Mouse (Mus musculus): ENCODE measurements at regions not wholly inside any gene's neighbourhood (a gene's known extent, or its start where the extent isn't known, plus 50 kb on each side); places are given as distances from the start of the nearest gene placed in this dataset.

DNA sequence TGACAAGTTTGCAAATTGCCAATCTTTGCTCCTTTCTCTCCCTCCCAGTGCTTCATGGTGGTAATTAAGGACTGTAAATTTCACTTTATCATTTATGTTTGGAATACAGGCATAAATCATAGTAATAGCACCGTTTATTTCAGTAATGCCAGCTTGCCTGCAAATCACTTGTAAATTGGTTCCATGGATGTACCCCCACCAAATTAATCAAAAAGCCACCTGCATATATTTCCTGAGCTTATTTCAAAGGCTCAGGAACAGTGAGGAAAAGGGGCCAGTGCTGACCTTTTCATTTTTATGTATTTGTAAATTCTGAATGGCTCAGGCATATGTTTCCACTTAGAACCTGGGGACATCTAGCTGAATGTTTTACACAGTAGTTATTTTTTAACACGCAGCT is 115.0 kb downstream of the D3Ertd751e start:
- no peaks in the 10 kb centered on the region for H3K4me1 ChIP-seq (ENCODE audit: control insufficient read depth, insufficient read depth, low read length)
- WGBS, result 57% methylated on average over 2 of the region's 2 CpGs
- no peak overlapping the region for H3K4me3 ChIP-seq (ENCODE audit: insufficient read depth, low read depth, low read length)
- no peak overlapping the region for H3K27ac ChIP-seq (ENCODE audit: insufficient read depth, low read depth, low read length)
- no peak for TF ChIP-seq CTCF (IDR thresholded peaks at IDR 0.05; ENCODE audit: insufficient read depth, low read depth, low read length)
- no peak for TF ChIP-seq POLR2A (IDR thresholded peaks at IDR 0.05; ENCODE audit: insufficient read depth, low read depth, low read length)

DNA sequence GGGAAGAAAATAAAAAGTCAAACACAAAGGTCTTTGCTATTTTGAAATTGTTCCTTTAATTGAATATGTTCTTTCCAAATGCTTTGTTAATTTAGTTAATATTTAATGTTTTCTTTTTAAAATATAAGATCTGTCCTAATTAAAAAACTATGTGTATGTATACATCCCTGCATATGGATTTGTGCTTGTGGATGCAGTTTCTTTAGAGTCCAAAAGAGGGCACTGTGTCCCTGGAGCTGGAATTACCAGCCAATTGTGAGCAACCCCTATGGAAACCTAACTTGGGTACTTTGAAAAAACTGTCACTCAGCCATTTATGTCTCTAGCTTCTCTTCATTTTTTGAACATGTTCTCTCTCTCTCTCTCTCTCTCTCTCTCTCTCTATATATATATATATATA is 120.3 kb downstream of the D3Ertd751e start:
- no peak overlapping the region for H3K27ac ChIP-seq (ENCODE audit: insufficient read depth, low read depth, low read length)
- TF ChIP-seq POLR2A (IDR thresholded peaks at IDR 0.05; ENCODE audit: insufficient read depth, low read depth, low read length), result no peak
- no peak for TF ChIP-seq CTCF (IDR thresholded peaks at IDR 0.05; ENCODE audit: insufficient read depth, low read depth, low read length)
- no peak overlapping the region for H3K4me3 ChIP-seq (ENCODE audit: insufficient read depth, low read depth, low read length)
- H3K4me1 ChIP-seq (ENCODE audit: control insufficient read depth, insufficient read depth, low read length), result no peaks in the 10 kb centered on the region

DNA sequence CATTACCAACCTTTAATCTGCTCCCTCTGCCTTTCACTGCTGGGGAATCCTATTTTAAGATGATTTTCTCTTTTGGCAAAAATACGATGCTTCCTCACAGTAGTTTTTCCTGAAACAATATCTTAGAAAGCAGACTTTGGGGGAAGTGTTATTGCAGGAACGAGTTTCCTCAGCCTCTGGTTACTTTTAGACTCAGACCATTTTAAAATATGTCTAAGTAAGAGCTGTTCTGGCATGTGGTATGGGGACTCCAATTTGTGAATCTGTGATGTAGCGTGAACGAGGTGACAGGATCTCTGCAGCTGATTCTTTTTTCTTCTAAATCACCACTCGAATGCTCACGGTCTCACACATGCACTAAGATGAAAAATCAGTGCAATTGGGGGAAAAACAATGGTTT is 166.5 kb downstream of the D3Ertd751e start:
- no peak for TF ChIP-seq POLR2A (IDR thresholded peaks at IDR 0.05; ENCODE audit: insufficient read depth, low read depth, low read length)
- TF ChIP-seq CTCF (IDR thresholded peaks at IDR 0.05; ENCODE audit: insufficient read depth, low read depth, low read length), result no peak
- H3K4me1 ChIP-seq (ENCODE audit: control insufficient read depth, insufficient read depth, low read length), result no peaks in the 10 kb centered on the region
- no peak overlapping the region for H3K27ac ChIP-seq (ENCODE audit: insufficient read depth, low read depth, low read length)
- no peak overlapping the region for H3K4me3 ChIP-seq (ENCODE audit: insufficient read depth, low read depth, low read length)
- 72% methylated on average over 6 of the region's 6 CpGs for WGBS

DNA sequence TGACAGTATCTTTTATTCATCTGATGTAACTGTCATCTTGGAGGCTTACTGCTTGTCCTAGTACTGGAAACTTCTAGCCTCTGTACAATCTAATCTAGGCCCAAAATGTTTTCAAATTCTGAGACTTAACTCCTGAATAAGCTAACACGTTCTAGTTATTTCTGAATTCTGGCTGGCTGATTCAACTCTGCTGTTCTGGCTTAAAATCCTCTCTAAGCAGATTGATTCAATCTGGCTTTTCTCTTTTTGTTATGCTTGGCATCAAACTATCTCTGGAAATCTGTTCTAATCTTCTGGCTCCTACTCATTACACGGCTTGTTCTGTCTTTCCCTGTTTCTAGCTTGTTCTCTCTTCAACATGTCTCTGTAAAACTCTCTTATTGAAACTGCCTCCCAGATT is 170.8 kb downstream of the D3Ertd751e start:
- Histone ChIP-seq H3K27ac (ENCODE audit: insufficient read depth, low read depth, low read length) (no peak overlapping the region), H3K4me1 (ENCODE audit: control insufficient read depth, insufficient read depth, low read length) (no peaks in the 10 kb centered on the region), H3K4me3 (ENCODE audit: insufficient read depth, low read depth, low read length) (no peak overlapping the region)
- no peak for TF ChIP-seq CTCF (IDR thresholded peaks at IDR 0.05; ENCODE audit: insufficient read depth, low read depth, low read length)
- no peak for TF ChIP-seq POLR2A (IDR thresholded peaks at IDR 0.05; ENCODE audit: insufficient read depth, low read depth, low read length)
- WGBS, result 69% methylated on average over 2 of the region's 2 CpGs

DNA sequence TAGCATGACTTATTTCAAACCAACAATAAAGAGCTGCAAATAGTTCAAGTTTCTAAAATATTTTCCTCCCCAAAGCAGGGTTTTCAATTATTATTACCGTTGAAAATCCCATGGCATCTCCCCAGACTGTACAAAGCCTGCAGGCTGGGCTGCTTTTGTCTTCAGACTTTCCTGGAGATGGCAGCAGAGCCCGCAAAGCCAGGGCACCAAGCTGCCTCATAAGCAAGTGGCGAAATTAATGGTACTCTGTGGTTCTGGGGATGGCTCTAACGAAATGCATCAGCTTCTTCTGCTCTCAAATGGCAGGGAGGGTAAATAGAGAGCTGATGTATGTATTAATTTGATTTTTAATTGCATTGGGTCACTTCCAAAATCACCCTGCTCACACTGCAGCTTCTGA is 197.4 kb downstream of the D3Ertd751e start:
- 28% methylated on average over 4 of the region's 4 CpGs for WGBS
- no peak overlapping the region for H3K4me3 ChIP-seq (ENCODE audit: insufficient read depth, low read depth, low read length)
- no peak overlapping the region for H3K27ac ChIP-seq (ENCODE audit: insufficient read depth, low read depth, low read length)
- peak; percentile 34; the same call in 1 of the 2 replicates for TF ChIP-seq CTCF (IDR thresholded peaks at IDR 0.05; ENCODE audit: insufficient read depth, low read depth, low read length)
- no peak for TF ChIP-seq POLR2A (IDR thresholded peaks at IDR 0.05; ENCODE audit: insufficient read depth, low read depth, low read length)
- H3K4me1 ChIP-seq (ENCODE audit: control insufficient read depth, insufficient read depth, low read length), result no peaks in the 10 kb centered on the region

DNA sequence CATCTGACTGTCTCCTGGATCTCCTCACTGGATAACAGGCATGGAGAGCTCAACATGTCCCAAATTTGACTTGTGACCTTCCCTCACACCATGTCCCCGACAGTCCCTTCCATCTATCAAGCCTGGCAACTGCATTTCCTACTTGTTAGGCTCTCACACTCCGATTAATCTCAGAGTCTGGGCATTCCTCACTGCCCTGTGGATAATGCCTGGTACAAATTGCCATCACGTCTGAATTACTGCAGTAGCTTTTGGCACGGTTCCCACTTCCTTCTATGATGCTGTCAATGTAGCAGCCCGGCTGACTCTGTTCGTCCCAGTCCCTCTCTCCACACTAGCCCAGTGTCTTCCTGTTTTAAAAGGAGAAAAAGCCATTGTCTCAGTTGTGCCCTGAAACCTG is 200.6 kb downstream of the D3Ertd751e start:
- no peak overlapping the region for H3K4me3 ChIP-seq (ENCODE audit: insufficient read depth, low read depth, low read length)
- peaks cover 2% of the 10 kb centered on the region; the same call in 1 of the 2 replicates for H3K4me1 ChIP-seq (ENCODE audit: control insufficient read depth, insufficient read depth, low read length)
- H3K27ac ChIP-seq (ENCODE audit: insufficient read depth, low read depth, low read length), result no peak overlapping the region
- 38% methylated on average over 6 of the region's 6 CpGs for WGBS
- TF ChIP-seq CTCF (IDR thresholded peaks at IDR 0.05; ENCODE audit: insufficient read depth, low read depth, low read length), result no peak
- TF ChIP-seq POLR2A (IDR thresholded peaks at IDR 0.05; ENCODE audit: insufficient read depth, low read depth, low read length), result no peak

DNA sequence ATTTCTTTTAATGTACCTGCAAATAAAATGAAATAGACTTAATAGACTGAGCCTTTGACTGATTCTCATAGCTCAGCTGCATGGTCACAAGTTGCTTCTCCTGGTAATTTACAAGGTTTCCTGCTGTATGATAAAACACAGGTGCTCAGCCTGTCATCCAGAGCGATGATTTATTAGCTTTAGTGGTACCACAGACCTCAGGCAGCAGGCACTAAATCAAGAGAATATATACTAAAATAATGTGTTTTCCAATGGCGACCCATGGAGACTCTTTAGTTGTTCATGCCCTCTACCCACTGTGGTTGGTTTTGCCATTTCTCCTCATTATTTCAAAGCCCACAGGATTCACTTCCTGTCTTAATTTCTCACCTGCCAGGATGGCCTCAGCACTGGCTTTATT is 207.0 kb downstream of the D3Ertd751e start:
- 99% methylated on average over 2 of the region's 2 CpGs for WGBS
- TF ChIP-seq POLR2A (IDR thresholded peaks at IDR 0.05; ENCODE audit: insufficient read depth, low read depth, low read length), result no peak
- no peak for TF ChIP-seq CTCF (IDR thresholded peaks at IDR 0.05; ENCODE audit: insufficient read depth, low read depth, low read length)

DNA sequence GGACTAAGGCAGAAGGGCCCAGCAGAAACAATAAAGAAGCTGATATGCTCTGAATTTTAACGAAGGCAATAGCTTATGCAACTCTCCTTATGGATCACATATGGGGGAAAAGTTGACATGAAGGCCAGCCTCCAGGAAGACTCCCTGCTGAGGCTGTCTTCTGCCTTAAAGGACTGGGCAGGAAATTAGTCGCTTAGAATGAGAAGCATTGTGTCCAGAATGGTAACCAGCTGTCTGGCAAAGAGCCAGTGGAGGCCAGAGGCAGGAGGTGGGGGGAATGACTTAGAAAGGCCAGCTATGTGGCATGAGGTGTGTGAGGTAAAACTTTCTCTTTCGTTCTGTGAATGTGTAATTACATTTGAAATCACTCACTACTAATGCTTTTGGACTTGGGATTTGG is 215.0 kb downstream of the D3Ertd751e start:
- H3K4me3 ChIP-seq (ENCODE audit: insufficient read depth, low read depth, low read length), result no peak overlapping the region
- WGBS, result 34% methylated on average over 3 of the region's 3 CpGs
- TF ChIP-seq CTCF (IDR thresholded peaks at IDR 0.05; ENCODE audit: insufficient read depth, low read depth, low read length) (no peak), POLR2A (IDR thresholded peaks at IDR 0.05; ENCODE audit: insufficient read depth, low read depth, low read length) (no peak)
- H3K4me1 ChIP-seq (ENCODE audit: control insufficient read depth, insufficient read depth, low read length), result no peaks in the 10 kb centered on the region
- H3K27ac ChIP-seq (ENCODE audit: insufficient read depth, low read depth, low read length), result no peak overlapping the region

More for the DNA sequence above, 207.0 kb downstream of the D3Ertd751e start:
- H3K4me1 ChIP-seq (ENCODE audit: control insufficient read depth, insufficient read depth, low read length), result peaks cover 2% of the 10 kb centered on the region; the same call in 1 of the 2 replicates
- no peak overlapping the region for H3K27ac ChIP-seq (ENCODE audit: insufficient read depth, low read depth, low read length)
- no peak overlapping the region for H3K4me3 ChIP-seq (ENCODE audit: insufficient read depth, low read depth, low read length)

DNA sequence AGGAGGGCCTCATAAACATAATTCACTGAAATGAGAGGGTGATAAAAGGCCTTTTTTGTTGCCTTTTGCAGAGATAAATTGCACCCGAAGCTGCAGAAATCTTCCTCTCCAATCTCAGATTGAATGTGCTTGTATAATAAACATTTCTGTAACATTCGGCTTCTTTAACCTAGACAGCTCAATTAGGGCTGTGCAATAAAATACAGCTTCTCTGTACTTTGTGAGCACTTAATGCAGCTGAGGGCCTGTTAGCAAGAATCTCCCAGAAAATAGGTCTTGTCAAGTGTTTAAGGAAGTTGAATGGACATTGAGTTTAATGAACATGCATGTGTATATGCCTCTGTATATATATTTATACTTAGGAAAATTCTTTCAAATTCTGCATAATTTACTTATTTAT is 217.8 kb downstream of the D3Ertd751e start:
- Histone ChIP-seq H3K4me3 (ENCODE audit: insufficient read depth, low read depth, low read length) (no peak overlapping the region), H3K4me1 (ENCODE audit: control insufficient read depth, insufficient read depth, low read length) (peaks cover 2% of the 10 kb centered on the region; the same call in 1 of the 2 replicates), H3K27ac (ENCODE audit: insufficient read depth, low read depth, low read length) (no peak overlapping the region)
- WGBS, result 25% methylated on average over 2 of the region's 2 CpGs
- TF ChIP-seq POLR2A (IDR thresholded peaks at IDR 0.05; ENCODE audit: insufficient read depth, low read depth, low read length) (no peak), CTCF (IDR thresholded peaks at IDR 0.05; ENCODE audit: insufficient read depth, low read depth, low read length) (no peak)

DNA sequence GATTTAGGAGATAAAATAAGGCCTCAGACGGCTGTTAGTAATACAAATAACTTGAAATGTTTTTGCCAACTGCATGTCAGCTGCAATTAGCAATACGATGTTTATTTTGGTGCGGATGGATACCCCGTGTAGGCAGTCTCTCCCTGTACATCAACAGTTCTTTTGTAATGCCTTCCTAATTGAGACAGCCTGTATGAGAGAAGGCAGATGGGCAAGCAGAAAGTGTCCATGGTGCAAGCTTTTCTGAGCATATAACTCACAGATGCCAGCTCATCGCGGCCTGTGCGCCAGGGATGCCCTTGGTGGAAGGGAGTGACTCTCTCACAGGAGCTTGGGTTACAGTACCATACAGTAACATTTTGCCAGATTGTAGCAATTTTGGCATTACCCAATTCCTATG is 220.5 kb downstream of the D3Ertd751e start:
- H3K4me1 ChIP-seq (ENCODE audit: control insufficient read depth, insufficient read depth, low read length), result peaks cover 2% of the 10 kb centered on the region; the same call in 1 of the 2 replicates

More for the DNA sequence above, 220.5 kb downstream of the D3Ertd751e start:
- no peak overlapping the region for H3K27ac ChIP-seq (ENCODE audit: insufficient read depth, low read depth, low read length)
- 56% methylated on average over 7 of the region's 7 CpGs for WGBS
- no peak overlapping the region for H3K4me3 ChIP-seq (ENCODE audit: insufficient read depth, low read depth, low read length)
- no peak for TF ChIP-seq CTCF (IDR thresholded peaks at IDR 0.05; ENCODE audit: insufficient read depth, low read depth, low read length)
- TF ChIP-seq POLR2A (IDR thresholded peaks at IDR 0.05; ENCODE audit: insufficient read depth, low read depth, low read length), result no peak

All from olfactory bulb, adult 2 months (tissue).